Mouse (Mus musculus): ENCODE measurements around the gene Usp32.

- no peak for TF ChIP-seq CTCF (IDR thresholded peaks at IDR 0.05; ENCODE audit: low read depth)
- TF ChIP-seq EP300 (optimal IDR thresholded peaks at IDR 0.05) = no peak
These were observed 100.7 kb downstream of the Usp32 start for GRCm38 (mm10) chr11:85039256-85039655.
